Mouse (Mus musculus) testis, adult 10 weeks (tissue): Measurements from ENCODE around the gene Cd36. TPM values are rescaled to one million over a fixed set of nuclear protein-coding genes. Genes with fewer than 3 reads are reported as not detected.

Source experiments
- polyA plus RNA-seq: library from polyadenylated mRNA; stranded (reverse); fragments of 350-450 nt; fragmentation: Illumina TruSeq; extraction: RNeasy Lipid Tissue Mini Kit (QIAGEN cat#74804); gene quantifications from one replicate; pipeline ENCODE4 v1.2.3, GENCODE M21; 2014; ENCODE audit warnings: low read depth, low replicate concordance

Gene Cd36
- 63.4 TPM for polyA plus RNA-seq

GRCm38 (mm10) chr5:17888598-17888997, at the start of gene Cd36:
Gene Cd36 (minus strand): TSS chr5:17888801.

Other genes with a start within 250 kb of the Cd36 start
- gene Gnat3, start 73.7 kb upstream of the Cd36 start, polyA plus RNA-seq = 0.21 TPM